Mouse (Mus musculus): ENCODE data around the gene Pklr.

GRCm38 (mm10) chr3:89106881-89107280, 29.1 kb upstream of the Pklr start:
- TF ChIP-seq POLR2A (IDR thresholded peaks at IDR 0.05; ENCODE audit: borderline replicate concordance, low read depth, low read length) (no peak), CTCF (IDR thresholded peaks at IDR 0.05; ENCODE audit: low read depth, low read length) (no peak)

All from bone marrow macrophage, adult 2 months (primary cell).